Mouse (Mus musculus) C2C12 (cell line): Measurements from ENCODE around the gene Ehd4.

ENCODE experiments used
- CTCF ChIP-seq: IDR thresholded peaks from one replicate; pipeline ENCODE4 v1.5.1; 2011; ENCODE audit not compliant: control insufficient read depth, insufficient read depth, insufficient read length
- MYOD1 ChIP-seq: IDR thresholded peaks from one replicate; pipeline ENCODE4 v1.6.1; 2011; ENCODE audit warnings: low read depth; ENCODE audit not compliant: control insufficient read depth, insufficient read length
- USF1 ChIP-seq: IDR thresholded peaks from one replicate; pipeline ENCODE4 v1.6.1; 2011; ENCODE audit warnings: low read depth, mild to moderate bottlenecking, control low read depth, moderate library complexity

DNA sequence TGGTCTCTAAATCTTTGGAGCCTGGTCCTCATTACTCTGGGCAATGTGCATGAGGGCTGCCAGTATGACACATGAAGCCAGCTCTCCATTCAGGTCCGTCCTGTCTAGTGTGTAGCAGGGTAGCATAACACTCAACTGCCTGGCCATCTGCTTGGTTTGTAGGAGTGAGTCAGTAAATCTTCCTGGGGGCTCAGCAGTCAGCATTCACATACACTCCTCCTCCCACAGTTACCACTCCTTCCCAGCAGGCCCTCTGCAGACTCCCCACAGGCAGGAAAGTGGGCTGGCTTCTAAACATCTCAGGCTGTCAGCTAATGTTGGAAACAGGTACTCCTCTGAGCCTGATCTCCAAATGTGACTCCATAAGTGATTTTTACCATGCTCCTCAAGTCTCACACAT is 30.3 kb downstream of the Ehd4 start:
- TF ChIP-seq CTCF = no peak
- TF ChIP-seq USF1 = no peak
- no peak for TF ChIP-seq MYOD1
